8 mouse cellular contexts compared by ENCODE assay signal in the genomic region with DNA sequence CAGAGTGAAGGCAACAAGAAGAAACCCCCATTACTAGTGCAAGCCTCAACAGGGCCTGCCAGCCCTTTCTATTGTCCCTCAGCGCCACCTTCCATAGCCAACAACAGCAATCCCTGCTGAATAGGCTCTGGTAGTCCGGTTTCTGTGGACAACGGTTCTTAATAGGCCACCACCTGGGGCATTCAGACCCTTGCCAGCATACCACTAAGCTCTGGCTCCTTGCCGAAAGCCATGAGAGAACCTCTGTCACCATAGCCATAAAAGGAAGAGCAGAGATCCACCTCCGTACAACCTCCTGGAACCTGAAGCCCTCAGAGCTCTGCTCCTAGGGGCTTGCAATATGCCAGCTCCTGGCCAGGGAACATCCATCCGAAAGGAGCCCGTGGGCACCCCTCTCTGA. TPM values are rescaled to one million over a fixed set of nuclear protein-coding genes. Genes with fewer than 3 reads are reported as not detected.
DNase-seq lines count a peak whose midpoint lies in the region; ATAC-seq lines count a peak whose summit lies in the region.
"Had no signal": no experiment of that assay in that cellular context is flagged by ENCODE, and none has a peak within 500 bp of the region (broad histone marks: within the 10 kb centered on the region; RNA-seq: fewer than 3 reads in every experiment).

No protein-coding gene starts in this region.

- no peak overlapping the region for H3K4me3 ChIP-seq in forebrain, embryonic 13.5 days
- no peak overlapping the region for H3K4me3 ChIP-seq in midbrain, embryonic 14.5 days (replicated peaks; ENCODE audit: low read depth, low read length)
- H3K4me3 ChIP-seq: liver, embryonic 12.5 days had no signal

- H3K27me3 ChIP-seq in forebrain, embryonic 13.5 days, result no peaks in the 10 kb centered on the region
- H3K27me3 ChIP-seq in midbrain, embryonic 14.5 days (ENCODE audit: control insufficient read depth, insufficient read depth, low read length), result no peaks in the 10 kb centered on the region

- H3K4me2 ChIP-seq in forebrain, embryonic 13.5 days, result peak overlapping the region; percentile 48; the same call in 1 of the 2 replicates
- H3K4me2 ChIP-seq in midbrain, embryonic 14.5 days (ENCODE audit: low read length), result peak overlapping the region; percentile 44; the same call in 1 of the 2 replicates
- H3K4me2 ChIP-seq: liver, embryonic 12.5 days had no signal

- H3K9me3 ChIP-seq in forebrain, embryonic 13.5 days (replicated peaks), result no peaks in the 10 kb centered on the region
- no peaks in the 10 kb centered on the region for H3K9me3 ChIP-seq in midbrain, embryonic 14.5 days (ENCODE audit: control insufficient read depth, low read length)
- H3K9me3 ChIP-seq: liver, embryonic 12.5 days had no signal

- H3K36me3 ChIP-seq in forebrain, embryonic 13.5 days (ENCODE audit: poor library complexity, severe bottlenecking), result no peaks in the 10 kb centered on the region
- no peaks in the 10 kb centered on the region for H3K36me3 ChIP-seq in midbrain, embryonic 14.5 days (ENCODE audit: control insufficient read depth, insufficient read depth, low read length)
- H3K36me3 ChIP-seq: liver, embryonic 12.5 days had no signal

- no peak for ATAC-seq in forebrain, embryonic 13.5 days
- ATAC-seq in midbrain, embryonic 14.5 days (ENCODE audit: low FRiP score, low TSS enrichment), result no peak
- ATAC-seq: liver, embryonic 12.5 days had no signal

- peak; percentile 23 for DNase-seq in MN1 (ENCODE audit: low spot score)
- DNase-seq in cerebellum, adult 11-12 months, result peak; percentile 84
- DNase-seq in midbrain, embryonic 14.5 days, result peak; percentile 47
- DNase-seq in kidney, postnatal 4 days, result no peak
- no peak for DNase-seq in thymus, postnatal 0 days (ENCODE audit: low spot score)
- DNase-seq in left cerebral cortex, adult 9 months (ENCODE audit: low spot score in 2 of 2), result no peak

- H3K9ac ChIP-seq in forebrain, embryonic 13.5 days, result peak overlapping the region; percentile 49
- peak overlapping the region; percentile 24; the same call in 1 of the 2 replicates for H3K9ac ChIP-seq in midbrain, embryonic 14.5 days (replicated peaks; ENCODE audit: low read length)
- H3K9ac ChIP-seq: liver, embryonic 12.5 days had no signal

- H3K4me1 ChIP-seq in forebrain, embryonic 13.5 days, result peaks cover 46% of the 10 kb centered on the region
- H3K4me1 ChIP-seq in midbrain, embryonic 14.5 days (ENCODE audit: control insufficient read depth, insufficient read depth, low read length), result peaks cover 43% of the 10 kb centered on the region

- WGBS in forebrain, embryonic 13.5 days, result 23% methylated on average over 7 of the region's 7 CpGs
- WGBS in midbrain, embryonic 14.5 days, result 23% methylated on average over 7 of the region's 7 CpGs

- H3K27ac ChIP-seq in forebrain, embryonic 13.5 days, result peak overlapping the region; percentile 88
- peak overlapping the region; percentile 92 for H3K27ac ChIP-seq in midbrain, embryonic 14.5 days (replicated peaks; ENCODE audit: low read depth, low read length)
- H3K27ac ChIP-seq: liver, embryonic 12.5 days had no signal

RNA-seq across cellular contexts. Expression of a gene that starts 5.0 kb away (rescaled TPM):
- 0.18 and 0.35 TPM in 2 replicates for polyA plus RNA-seq in forebrain, embryonic 13.5 days (2015; fragmentation: Nextera tagmentation; extraction: Ambion mirVana)
- 0.11 and 0.20 TPM in 2 replicates for polyA plus RNA-seq in midbrain, embryonic 14.5 days (2014; fragmentation: Nextera tagmentation; extraction: Ambion mirVana)
- polyA plus RNA-seq in thymus, postnatal 0 days (2015; fragmentation: Nextera tagmentation; extraction: Ambion mirVana), result 0.04 TPM in 2 replicates

RNA-seq across cellular contexts. Expression of a gene that starts 16.0 kb away (rescaled TPM):
- 97.7 and 120 TPM in 2 replicates for polyA plus RNA-seq in forebrain, embryonic 13.5 days (2015; fragmentation: Nextera tagmentation; extraction: Ambion mirVana)
- polyA plus RNA-seq in midbrain, embryonic 14.5 days (2014; fragmentation: Nextera tagmentation; extraction: Ambion mirVana), result 99.4 and 121 TPM in 2 replicates
- 12.5 and 13.7 TPM in 2 replicates for polyA plus RNA-seq in thymus, postnatal 0 days (2015; fragmentation: Nextera tagmentation; extraction: Ambion mirVana)

RNA-seq across cellular contexts. Expression of a gene that starts 52.6 kb away (rescaled TPM):
- polyA plus RNA-seq in forebrain, embryonic 13.5 days (2015; fragmentation: Nextera tagmentation; extraction: Ambion mirVana), result 31.1 and 32.2 TPM in 2 replicates
- polyA plus RNA-seq in midbrain, embryonic 14.5 days (2014; fragmentation: Nextera tagmentation; extraction: Ambion mirVana), result 27.9 and 28.1 TPM in 2 replicates
- 22.2 and 24.5 TPM in 2 replicates for polyA plus RNA-seq in thymus, postnatal 0 days (2015; fragmentation: Nextera tagmentation; extraction: Ambion mirVana)

Comparison
In these comparisons a context has a peak if more than half of its experiments do, and no peak if none do; other contexts are left out.
1. DNase-seq: peak in MN1 (single experiment), cerebellum, adult 11-12 months (single experiment) and midbrain, embryonic 14.5 days (single experiment); none in kidney, postnatal 4 days (0 of 2), thymus, postnatal 0 days (single experiment) and left cerebral cortex, adult 9 months (0 of 2).